Mouse (Mus musculus) cerebellum, adult 2 months (tissue): ENCODE measurements around the gene Hhex.

ENCODE experiments used
- CTCF ChIP-seq: fragments of 200-500 bp; IDR thresholded peaks from 2 replicates; pipeline ENCODE4 v1.5.1; 2011; ENCODE audit warnings: low read depth, mild to moderate bottlenecking, control low read depth, low read length, moderate library complexity, borderline replicate concordance; ENCODE audit not compliant: insufficient read depth
- POLR2A ChIP-seq: fragments of 200-500 bp; IDR thresholded peaks from 2 replicates; pipeline ENCODE4 v1.6.1; 2011; ENCODE audit warnings: low read length, control low read depth, borderline replicate concordance; ENCODE audit not compliant: insufficient read depth

GRCm38 (mm10) chr19:37440181-37440580 lies 5.6 kb downstream of the Hhex start:
- TF ChIP-seq CTCF (no peak), POLR2A (no peak)
